Mouse (Mus musculus): ENCODE results near the gene Olfr122.

Gene Olfr122

GRCm38 (mm10) chr17:37768307-37768706 is at the start of gene Olfr122:
Gene Olfr122 (plus strand): TSS chr17:37768607.
- no peak for DNase-seq

GRCm38 (mm10) chr17:37721508-37721907 is 46.9 kb upstream of the Olfr122 start, which contains the start of gene Olfr120:
Gene Olfr120 (plus strand): TSS chr17:37721808.
- DNase-seq = no peak

GRCm38 (mm10) chr17:37738070-37738469 is 30.3 kb upstream of the Olfr122 start:
- no peak for DNase-seq

GRCm38 (mm10) chr17:37793229-37793628 is 24.8 kb downstream of the Olfr122 start, which contains the start of gene Olfr123:
Gene Olfr123 (plus strand): TSS chr17:37793529.
- DNase-seq = no peak

GRCm38 (mm10) chr17:37799588-37799987 is 31.2 kb downstream of the Olfr122 start, which contains the start of gene Olfr124:
Gene Olfr124 (plus strand): TSS chr17:37799888.
- DNase-seq = no peak

Measured in lung, postnatal 10 days (tissue).